Mouse (Mus musculus) left cerebral cortex, postnatal 25 days (tissue): ENCODE results near the gene Galnt17. TPM values are rescaled to one million over a fixed set of nuclear protein-coding genes. Genes with fewer than 3 reads are reported as not detected.

Experiments used
- DNase-seq, 2 experiments: peaks; one replicate each; pipeline ENCODE4 v3.0.0; 2022; ENCODE audit warnings: low spot score in 2 of 2, mixed read lengths in 1 of 2
- intact Hi-C: fragments of 180-260 bp; cut with DNase I; formaldehyde crosslinking; loops from one replicate; pipeline ENCODE4 v1.15.1; 2025
- total RNA-seq, 2 experiments: library from RNA; stranded (reverse); gene quantifications; 2 replicates each; pipeline ENCODE4 v1.2.3; 2021

Galnt17 gene
- 10 to 100 TPM; 36.0 to 36.2 TPM for total RNA-seq

DNA sequence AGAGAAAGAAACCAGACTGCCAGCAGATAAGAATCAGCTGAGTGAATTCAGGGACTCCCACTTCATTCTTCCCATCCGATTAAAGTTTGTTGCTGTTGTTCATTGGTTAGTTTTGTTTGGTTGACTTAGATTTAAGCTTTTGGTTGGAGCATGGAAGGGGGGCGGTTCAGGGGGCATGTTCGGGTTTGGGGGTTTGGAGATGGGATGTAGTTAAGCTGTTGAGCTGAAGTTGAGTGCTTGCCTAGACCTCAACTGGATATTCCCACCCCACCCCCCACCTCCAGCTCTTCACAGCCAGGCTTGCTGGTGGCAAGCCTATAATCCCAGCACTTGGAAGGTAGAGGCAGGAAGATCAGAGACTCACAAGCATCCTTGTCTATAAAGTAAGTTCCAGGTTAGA, at the start of gene Galnt17:
Gene Galnt17 (minus strand): TSS at position 101 of the 400 bp plus-strand sequence.
- intact Hi-C loops, result loop anchor here (5.0 to 10.0 kb wide), 3 partner anchors 119 to 444 kb away; no protein-coding TSS in a partner anchor
- no peak for DNase-seq

DNA sequence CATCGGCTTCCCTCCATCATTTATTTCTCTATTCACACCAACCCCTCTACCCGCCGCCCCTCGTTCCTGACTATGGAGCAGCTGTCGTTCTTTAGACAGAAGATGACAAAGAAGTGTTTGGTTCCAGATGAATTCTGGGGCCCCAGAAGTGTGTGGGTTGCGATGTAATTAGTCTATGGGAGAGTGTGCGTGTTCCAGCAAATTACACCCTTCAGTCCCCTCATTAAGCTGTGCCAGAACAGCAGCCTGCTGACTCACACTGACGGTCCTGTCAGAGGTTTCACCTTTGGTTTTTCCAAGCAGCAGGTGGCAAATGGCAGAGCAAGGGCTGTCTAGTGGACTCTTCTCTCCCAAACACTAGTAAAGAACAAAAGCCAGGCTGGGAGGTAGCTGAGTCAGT, 26.2 kb upstream of the Galnt17 start:
- intact Hi-C loops, result no loop called here
- peak; percentile 7 for DNase-seq

DNA sequence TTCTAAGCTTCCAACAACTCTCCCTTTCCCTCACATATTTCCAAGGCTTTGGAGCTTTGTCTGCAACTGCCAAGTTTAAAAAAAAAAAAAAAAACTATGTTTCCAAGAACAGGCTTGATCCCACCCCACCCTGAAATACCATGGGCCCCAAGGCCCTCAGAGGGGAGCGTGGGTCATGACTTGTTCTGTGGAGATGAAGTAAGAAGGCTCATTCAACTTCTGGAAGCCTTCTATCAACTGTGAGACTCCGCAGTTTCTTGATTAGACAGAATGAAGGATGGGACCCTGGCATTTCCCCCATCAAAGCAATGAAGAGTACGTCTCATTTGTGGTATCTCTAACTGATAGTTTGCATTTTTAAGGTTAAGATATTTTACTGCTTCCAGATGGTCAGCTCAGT, 13.0 kb upstream of the Galnt17 start:
- DNase-seq, result no peak
- intact Hi-C loops, result no loop called here

GRCm38 (mm10) chr5:131319605-131320004, 11.3 kb upstream of the Galnt17 start:
- intact Hi-C loops, result no loop called here
- DNase-seq, result no peak

DNA sequence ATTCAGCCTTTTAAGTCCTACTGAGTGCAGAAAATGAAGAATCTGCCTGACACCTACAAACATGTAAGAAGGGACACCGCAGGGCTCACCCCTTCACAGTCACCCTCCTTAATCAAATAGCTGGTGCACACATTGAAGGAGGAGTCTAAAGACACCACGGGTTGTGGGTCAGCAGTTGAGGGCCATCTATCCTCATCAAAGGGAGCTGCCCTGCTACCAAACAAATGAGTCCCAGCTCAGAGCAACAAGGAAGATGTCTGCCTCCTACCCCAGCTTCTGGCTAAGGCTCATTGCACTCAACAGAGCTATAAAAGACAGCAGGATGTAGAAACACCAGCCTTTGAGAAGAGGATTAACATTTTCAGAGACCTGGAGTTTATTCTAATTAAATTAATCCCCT, 10.8 kb upstream of the Galnt17 start:
- intact Hi-C loops, result no loop called here
- DNase-seq, result no peak

GRCm38 (mm10) chr5:131315016-131315415, 6.7 kb upstream of the Galnt17 start:
- DNase-seq, result peak; percentile 21 to 55
- intact Hi-C loops, result no loop called here

GRCm38 (mm10) chr5:131307656-131308151, 593 bp downstream of the Galnt17 start:
- intact Hi-C loops, result loop anchor here (1.0 to 10.0 kb wide), 5 partner anchors 38 to 443 kb away; no protein-coding TSS in a partner anchor
- peak; percentile 83 to 86 for DNase-seq

DNA sequence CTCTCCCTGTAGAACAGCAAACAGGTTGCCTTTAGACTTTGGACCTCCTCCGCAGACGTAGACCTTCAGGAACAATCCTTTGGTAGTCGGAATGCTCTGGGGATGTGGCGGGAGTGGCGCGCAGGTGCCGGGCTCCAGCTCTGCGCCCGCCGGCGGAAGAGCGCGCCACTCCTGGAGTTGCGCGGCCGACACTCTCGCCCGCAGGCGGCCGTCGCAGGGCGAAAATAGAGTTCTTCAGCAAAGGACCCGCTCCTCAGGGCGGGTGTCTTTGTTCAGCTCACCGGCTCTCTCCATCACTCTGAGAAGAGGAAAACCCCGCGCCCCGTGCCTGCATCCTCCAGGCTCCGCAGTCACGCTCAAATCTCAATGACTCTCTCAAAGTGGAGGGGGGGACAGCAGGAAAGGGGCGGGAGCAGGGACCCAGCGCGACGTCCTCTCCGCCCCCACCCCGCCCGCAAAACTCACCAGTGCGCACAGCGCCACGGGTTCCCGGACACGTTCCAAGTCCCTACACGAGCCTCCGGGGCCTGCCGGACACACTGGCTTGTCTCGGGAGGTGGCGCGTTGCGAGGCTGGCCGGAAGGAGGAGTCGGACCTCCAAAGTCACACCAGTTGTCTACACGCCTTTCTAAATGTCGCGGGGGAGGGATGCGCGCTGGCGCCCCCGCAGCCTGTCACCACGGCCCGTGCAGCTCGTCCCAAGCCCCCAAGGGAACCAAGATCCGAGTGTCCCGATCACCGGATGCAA, 1.2 kb downstream of the Galnt17 start:
- DNase-seq, result peak in 1 of 2 experiments; percentile 64
- intact Hi-C loops, result loop anchor here (1.0 to 10.0 kb wide), 5 partner anchors 38 to 442 kb away; no protein-coding TSS in a partner anchor

GRCm38 (mm10) chr5:131306321-131306907, 1.9 kb downstream of the Galnt17 start:
- peak; percentile 9 to 27 for DNase-seq
- intact Hi-C loops, result loop anchor here (2.0 to 10.0 kb wide), 4 partner anchors 121 to 442 kb away; no protein-coding TSS in a partner anchor

DNA sequence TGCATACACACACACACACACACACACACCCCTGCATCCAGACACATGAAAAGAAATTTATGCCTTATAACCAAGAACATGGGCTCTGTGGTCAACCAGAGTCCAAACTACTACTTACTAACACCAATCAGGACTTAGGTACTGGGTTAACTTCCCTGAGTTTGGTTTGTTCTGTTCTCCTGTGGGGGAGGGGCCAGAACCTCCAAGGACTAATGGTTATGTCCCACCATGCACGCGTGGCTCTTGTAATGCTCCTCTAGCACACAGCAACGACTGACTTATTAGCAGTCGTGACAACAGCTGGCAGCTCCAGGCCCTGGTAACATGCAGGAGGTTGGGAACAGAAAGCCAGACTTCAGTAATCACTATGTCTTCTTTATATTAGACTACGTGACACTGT, 3.1 kb downstream of the Galnt17 start:
- intact Hi-C loops, result loop anchor here (5.0 to 10.0 kb wide), 3 partner anchors 122 to 440 kb away; no protein-coding TSS in a partner anchor
- DNase-seq, result no peak

DNA sequence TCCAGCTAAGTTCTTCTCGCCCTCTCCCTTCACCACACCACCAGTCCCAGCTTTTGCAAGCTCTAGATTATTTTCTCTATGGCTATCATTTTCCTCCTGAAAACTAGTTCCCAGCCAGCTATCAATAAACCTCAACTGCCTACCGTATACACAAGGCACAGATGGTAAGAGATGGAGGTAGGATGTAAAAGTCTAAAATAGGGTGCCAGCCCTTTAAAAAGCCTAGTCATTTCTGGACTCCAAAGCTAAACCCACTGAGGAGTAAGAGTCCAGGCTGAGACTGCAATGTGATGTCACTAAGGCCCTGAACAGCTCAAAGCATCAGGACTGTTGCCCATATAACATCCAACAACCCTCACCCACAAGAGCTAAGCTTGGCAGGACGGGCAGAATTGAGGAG, 6.8 kb downstream of the Galnt17 start:
- DNase-seq, result peak in 1 of 2 experiments; percentile 73
- intact Hi-C loops, result loop anchor here (10.0 kb wide), 2 partner anchors 367 to 437 kb away; no protein-coding TSS in a partner anchor

- DNase-seq, result peak in 1 of 2 experiments; percentile 86
- intact Hi-C loops, result no loop called here
Measured at GRCm38 (mm10) chr5:131293726-131294449, 14.4 kb downstream of the Galnt17 start.

- intact Hi-C loops, result no loop called here
- DNase-seq, result no peak
Measured at GRCm38 (mm10) chr5:131287091-131287490, 21.2 kb downstream of the Galnt17 start.

- no peak for DNase-seq
- intact Hi-C loops, result no loop called here
Measured at GRCm38 (mm10) chr5:131286680-131287079, 21.6 kb downstream of the Galnt17 start.

GRCm38 (mm10) chr5:131280349-131280748, 27.9 kb downstream of the Galnt17 start:
- DNase-seq, result no peak
- intact Hi-C loops, result no loop called here

DNA sequence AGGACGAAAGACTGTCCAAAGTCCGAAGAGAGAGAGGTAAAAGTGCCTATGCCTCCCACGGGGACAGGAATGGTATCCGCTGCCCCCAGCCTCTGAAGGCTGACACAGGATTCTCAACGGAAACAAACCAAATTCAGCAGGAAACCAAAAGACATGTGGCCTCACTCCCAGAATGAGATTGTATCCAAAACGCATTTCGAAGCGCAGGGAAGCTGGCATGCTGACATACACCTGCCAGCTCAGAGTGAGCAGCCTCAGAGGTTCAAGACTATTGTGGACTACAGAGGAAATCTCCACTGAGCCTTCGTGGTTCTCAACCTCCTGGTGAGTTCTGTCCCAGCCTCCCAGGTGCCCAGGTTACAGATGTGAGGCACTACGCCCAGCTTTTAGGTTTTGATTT, 29.0 kb downstream of the Galnt17 start:
- DNase-seq, result no peak
- intact Hi-C loops, result no loop called here

- intact Hi-C loops, result no loop called here
- peak; percentile 63 to 76 for DNase-seq
Measured at GRCm38 (mm10) chr5:131277227-131277626, 31.1 kb downstream of the Galnt17 start.

DNA sequence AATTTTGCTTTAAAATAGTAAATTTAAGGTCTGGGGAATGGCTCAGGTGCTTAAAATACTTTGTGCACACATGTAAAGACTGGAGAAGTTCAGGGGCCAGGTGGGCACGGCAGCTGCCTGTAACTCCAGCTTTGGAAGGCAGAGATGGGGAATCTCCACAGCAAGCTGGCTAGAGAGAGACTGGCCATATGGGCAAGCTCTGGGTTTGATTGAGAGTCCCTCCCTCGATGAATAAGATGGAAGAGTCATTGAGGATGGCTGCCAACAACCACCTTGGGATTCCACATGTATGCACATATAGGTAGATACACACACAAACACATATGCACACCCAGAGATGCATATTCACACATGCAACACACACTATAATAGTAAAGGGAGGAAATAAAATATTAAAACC, 42.0 kb downstream of the Galnt17 start:
- DNase-seq, result no peak
- intact Hi-C loops, result loop anchor here (10.0 kb wide), 1 partner anchor 151 kb away; no protein-coding TSS in a partner anchor

DNA sequence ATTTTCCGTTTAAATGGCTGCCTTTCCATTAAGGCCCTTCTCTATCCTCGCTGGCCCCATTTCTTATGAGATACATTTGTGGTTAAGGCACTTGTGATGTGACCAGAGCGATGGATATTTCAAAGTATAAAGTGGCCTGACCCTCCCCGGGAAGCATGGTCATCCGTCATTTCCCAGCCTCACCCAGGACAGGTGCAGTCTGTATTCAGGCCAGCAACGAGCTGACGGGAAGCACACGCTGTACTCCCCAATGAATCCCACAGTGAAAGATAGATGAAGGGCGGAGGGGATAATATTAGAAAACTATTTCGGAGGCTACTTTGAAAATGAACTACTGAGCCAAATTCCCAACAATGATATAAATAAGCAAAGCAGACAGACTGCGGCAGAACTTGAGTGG, 44.2 kb downstream of the Galnt17 start:
- no peak for DNase-seq
- intact Hi-C loops, result loop anchor here (10.0 kb wide), 1 partner anchor 149 kb away; no protein-coding TSS in a partner anchor
